In the genomic region with DNA sequence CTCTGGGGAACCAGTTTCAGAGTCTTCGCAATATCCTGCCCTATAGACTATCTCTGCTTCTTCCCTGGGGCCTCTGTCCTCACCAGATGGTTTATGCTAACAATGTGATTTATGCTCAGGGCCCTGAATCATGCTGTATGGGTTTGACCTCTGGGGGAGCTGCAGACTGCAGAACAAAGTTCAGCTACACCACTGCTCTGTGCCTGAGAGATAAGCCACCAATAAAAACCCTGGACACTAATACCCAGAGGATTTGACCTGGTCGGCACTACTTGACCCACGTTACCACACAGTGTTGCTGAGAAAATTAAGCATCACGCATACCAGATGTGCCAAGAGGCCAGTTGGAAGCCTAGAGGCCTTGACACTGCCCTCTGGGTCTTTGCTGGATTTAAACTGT, we compare ENCODE assay signal across 8 mouse cellular contexts. TPM values are rescaled to one million over a fixed set of nuclear protein-coding genes. Genes with fewer than 3 reads are reported as not detected.
DNase-seq lines count a peak whose midpoint lies in the region; ATAC-seq lines count a peak whose summit lies in the region.

No protein-coding gene starts in this region.

- 80% methylated on average over 4 of the region's 4 CpGs for WGBS in forebrain, embryonic 12.5 days
- 80% methylated on average over 4 of the region's 4 CpGs for WGBS in forebrain, embryonic 13.5 days

- ATAC-seq in forebrain, embryonic 12.5 days (ENCODE audit: low FRiP score): peak; percentile 23; the same call in 1 of the 2 replicates
- no peak for ATAC-seq in forebrain, embryonic 13.5 days
- ATAC-seq in inflammation-experienced regulatory T-cells, adult 6 months: no peak

- H3K9ac ChIP-seq in forebrain, embryonic 12.5 days: no peak overlapping the region
- H3K9ac ChIP-seq in forebrain, embryonic 13.5 days: no peak overlapping the region

- H3K9me3 ChIP-seq in forebrain, embryonic 12.5 days: no peaks in the 10 kb centered on the region
- H3K9me3 ChIP-seq in forebrain, embryonic 13.5 days (replicated peaks): no peaks in the 10 kb centered on the region

- H3K27me3 ChIP-seq in forebrain, embryonic 12.5 days: peaks cover 18% of the 10 kb centered on the region; the same call in 1 of the 2 replicates
- peaks cover 8% of the 10 kb centered on the region; the same call in 1 of the 2 replicates for H3K27me3 ChIP-seq in forebrain, embryonic 13.5 days

- H3K4me1 ChIP-seq in forebrain, embryonic 12.5 days: peaks cover 33% of the 10 kb centered on the region
- peaks cover 24% of the 10 kb centered on the region for H3K4me1 ChIP-seq in forebrain, embryonic 13.5 days

- no peak overlapping the region for H3K4me2 ChIP-seq in forebrain, embryonic 12.5 days
- H3K4me2 ChIP-seq in forebrain, embryonic 13.5 days: no peak overlapping the region

- peak; percentile 17 for DNase-seq in thymus, postnatal 4 days
- DNase-seq in thymus, postnatal 36 days: no peak
- peak; percentile 67 for DNase-seq in kidney, postnatal 10 days
- DNase-seq in yolk sac, embryonic 10.5 days (ENCODE audit: low spot score): peak; percentile 83
- no peak for DNase-seq in cerebellum, adult 8-10 months

- H3K4me3 ChIP-seq in forebrain, embryonic 12.5 days (replicated peaks): no peak overlapping the region
- H3K4me3 ChIP-seq in forebrain, embryonic 13.5 days: no peak overlapping the region

- H3K27ac ChIP-seq in forebrain, embryonic 12.5 days: no peak overlapping the region
- H3K27ac ChIP-seq in forebrain, embryonic 13.5 days: no peak overlapping the region

- no peaks in the 10 kb centered on the region for H3K36me3 ChIP-seq in forebrain, embryonic 12.5 days (replicated peaks)
- no peaks in the 10 kb centered on the region for H3K36me3 ChIP-seq in forebrain, embryonic 13.5 days (ENCODE audit: poor library complexity, severe bottlenecking)

RNA-seq across cellular contexts. Expression of a gene that starts 3.7 kb away (rescaled TPM):
- polyA plus RNA-seq in forebrain, embryonic 12.5 days (2016; fragmentation: Nextera tagmentation; extraction: Ambion mirVana): 0.38 and 0.42 TPM in 2 replicates
- polyA plus RNA-seq in forebrain, embryonic 13.5 days (2015; fragmentation: Nextera tagmentation; extraction: Ambion mirVana): 0.32 and 0.39 TPM in 2 replicates
- not detected for polyA plus RNA-seq in inflammation-experienced regulatory T-cells, adult 6 months (2017; shearing (Covaris generic))

Comparison
In these comparisons a context has a peak if more than half of its experiments do, and no peak if none do; other contexts are left out.
1. DNase-seq: peak in thymus, postnatal 4 days (single experiment), kidney, postnatal 10 days (single experiment) and yolk sac, embryonic 10.5 days (single experiment); none in thymus, postnatal 36 days (0 of 2) and cerebellum, adult 8-10 months (single experiment).